Mouse (Mus musculus) lung, adult 10 weeks (tissue): ENCODE measurements around the gene Gm773. TPM values are rescaled to one million over a fixed set of nuclear protein-coding genes. Genes with fewer than 3 reads are reported as not detected.

ENCODE experiments used
- polyA plus RNA-seq: library from polyadenylated mRNA; stranded (reverse); fragments of 350-450 nt; fragmentation: Illumina TruSeq; extraction: RNeasy Lipid Tissue Mini Kit (QIAGEN cat#74804); gene quantifications from one replicate; pipeline ENCODE4 v1.2.3, GENCODE M21; 2014; ENCODE audit warnings: low read depth, low replicate concordance; ENCODE audit not compliant: insufficient read depth

The Gm773 gene
- not detected for polyA plus RNA-seq

DNA sequence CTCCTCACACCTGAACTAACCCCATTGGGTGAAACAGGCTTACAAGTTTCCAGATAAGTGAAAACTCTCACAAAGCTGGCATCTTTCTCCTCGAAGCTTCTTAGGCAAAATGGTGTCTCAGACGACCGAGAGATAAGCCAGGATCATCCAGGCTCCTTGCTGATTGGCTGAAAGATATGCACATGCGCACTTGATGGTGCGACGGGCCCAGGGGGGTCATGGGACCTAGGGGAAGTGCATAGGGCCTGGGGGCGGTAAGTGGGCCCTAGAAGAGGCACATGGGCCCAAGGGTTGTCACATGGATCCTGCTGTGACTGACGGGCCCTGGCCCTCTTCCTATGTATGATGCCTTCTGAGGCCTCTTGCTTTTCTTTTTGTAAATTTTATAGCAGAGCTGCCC lies at the start of gene Gm773:
Gm773 (minus strand) TSS at position 111 of the 400 bp plus-strand sequence.

Other genes with a start within 250 kb of the Gm773 start
- 0.65 TPM for gene 3830403N18Rik, start 76.3 kb downstream of the Gm773 start, polyA plus RNA-seq
- 1.7 TPM for gene Zfp449, start 133.5 kb upstream of the Gm773 start, polyA plus RNA-seq
- 0.90 TPM for gene Smim10l2a, start 161.7 kb upstream of the Gm773 start, polyA plus RNA-seq
- not detected for gene Gm2174, start 235.1 kb upstream of the Gm773 start, polyA plus RNA-seq
- 24.6 TPM for gene Ints6l, start 242.0 kb upstream of the Gm773 start, polyA plus RNA-seq